Mouse (Mus musculus): Measurements from ENCODE around the gene Card14. TPM values are rescaled to one million over a fixed set of nuclear protein-coding genes. Genes with fewer than 3 reads are reported as not detected.

Card14 gene
- polyA plus RNA-seq, 1 experiment from 2014 or later, result 0.30 TPM

- DNase-seq (ENCODE audit: low spot score), result no peak
- Histone ChIP-seq H3K4me1 (peaks cover 30% of the 10 kb centered on the region), H3K27ac (no peak overlapping the region), H3K4me3 (no peak overlapping the region), H3K36me3 (no peaks in the 10 kb centered on the region), H3K9me3 (replicated peaks) (no peaks in the 10 kb centered on the region), H3K27me3 (ENCODE audit: low read depth, poor library complexity, severe bottlenecking) (peaks cover 24% of the 10 kb centered on the region)
- 15% methylated on average over 10 of the region's 10 CpGs for WGBS
Observed at GRCm38 (mm10) chr11:119310621-119311020, 3.1 kb downstream of the Card14 start.

GRCm38 (mm10) chr11:119314252-119314936 is 6.8 kb downstream of the Card14 start:
- WGBS, result 79% methylated on average over 17 of the region's 17 CpGs
- H3K4me1 ChIP-seq, result peaks cover 10% of the 10 kb centered on the region; the same call in 1 of the 2 replicates
- H3K4me3 ChIP-seq, result no peak overlapping the region
- H3K9me3 ChIP-seq (replicated peaks), result no peaks in the 10 kb centered on the region
- H3K27ac ChIP-seq, result no peak overlapping the region
- peaks cover 20% of the 10 kb centered on the region for H3K27me3 ChIP-seq (ENCODE audit: low read depth, poor library complexity, severe bottlenecking)
- no peaks in the 10 kb centered on the region for H3K36me3 ChIP-seq
- no peak for DNase-seq (ENCODE audit: low spot score)

GRCm38 (mm10) chr11:119316720-119317119 is 9.2 kb downstream of the Card14 start:
- H3K4me3 ChIP-seq, result no peak overlapping the region
- no peaks in the 10 kb centered on the region for H3K36me3 ChIP-seq
- H3K27me3 ChIP-seq (ENCODE audit: low read depth, poor library complexity, severe bottlenecking), result 0 out of 2 replicates have a peak, but pooled peaks cover 4% of the 10 kb centered on the region
- no peak for DNase-seq (ENCODE audit: low spot score)
- WGBS, result 78% methylated on average over 4 of the region's 4 CpGs
- H3K9me3 ChIP-seq (replicated peaks), result no peaks in the 10 kb centered on the region
- 0 out of 2 replicates have a peak, but pooled peaks cover 6% of the 10 kb centered on the region for H3K4me1 ChIP-seq
- no peak overlapping the region for H3K27ac ChIP-seq

- Histone ChIP-seq H3K4me3 (no peak overlapping the region), H3K27ac (no peak overlapping the region), H3K36me3 (no peaks in the 10 kb centered on the region), H3K9me3 (replicated peaks) (no peaks in the 10 kb centered on the region; the same call in 1 of the 2 replicates), H3K4me1 (no peaks in the 10 kb centered on the region), H3K27me3 (ENCODE audit: low read depth, poor library complexity, severe bottlenecking) (peaks cover 7% of the 10 kb centered on the region; the same call in 1 of the 2 replicates)
- 82% methylated on average over 13 of the region's 13 CpGs for WGBS
- no peak for DNase-seq (ENCODE audit: low spot score)
Observed at GRCm38 (mm10) chr11:119322521-119322920, 15.0 kb downstream of the Card14 start.

GRCm38 (mm10) chr11:119325068-119325467 is 17.5 kb downstream of the Card14 start:
- H3K36me3 ChIP-seq, result no peaks in the 10 kb centered on the region
- peaks cover 7% of the 10 kb centered on the region; the same call in 1 of the 2 replicates for H3K27me3 ChIP-seq (ENCODE audit: low read depth, poor library complexity, severe bottlenecking)
- H3K4me1 ChIP-seq, result 0 out of 2 replicates have a peak, but pooled peaks cover 2% of the 10 kb centered on the region
- no peak for DNase-seq (ENCODE audit: low spot score)
- no peak overlapping the region for H3K27ac ChIP-seq
- 84% methylated on average over 1 of the region's 1 CpGs for WGBS
- no peak overlapping the region for H3K4me3 ChIP-seq
- no peaks in the 10 kb centered on the region; the same call in 1 of the 2 replicates for H3K9me3 ChIP-seq (replicated peaks)

GRCm38 (mm10) chr11:119330592-119330991 is 23.0 kb downstream of the Card14 start:
- 63% methylated on average over 4 of the region's 4 CpGs for WGBS

GRCm38 (mm10) chr11:119331970-119332369 is 24.4 kb downstream of the Card14 start:
- Histone ChIP-seq H3K9me3 (replicated peaks) (no peaks in the 10 kb centered on the region), H3K27ac (no peak overlapping the region), H3K4me1 (peaks cover 5% of the 10 kb centered on the region; the same call in 1 of the 2 replicates), H3K36me3 (no peaks in the 10 kb centered on the region), H3K4me3 (no peak overlapping the region), H3K27me3 (ENCODE audit: low read depth, poor library complexity, severe bottlenecking) (peaks cover 21% of the 10 kb centered on the region)
- WGBS, result 45% methylated on average over 3 of the region's 3 CpGs
- DNase-seq (ENCODE audit: low spot score), result no peak

More at GRCm38 (mm10) chr11:119330592-119330991, 23.0 kb downstream of the Card14 start:
- H3K36me3 ChIP-seq, result no peaks in the 10 kb centered on the region
- no peaks in the 10 kb centered on the region for H3K9me3 ChIP-seq (replicated peaks)
- no peak overlapping the region for H3K4me3 ChIP-seq
- H3K27me3 ChIP-seq (ENCODE audit: low read depth, poor library complexity, severe bottlenecking), result peaks cover 21% of the 10 kb centered on the region
- H3K4me1 ChIP-seq, result peaks cover 5% of the 10 kb centered on the region; the same call in 1 of the 2 replicates
- no peak for DNase-seq (ENCODE audit: low spot score)
- no peak overlapping the region for H3K27ac ChIP-seq

- no peak overlapping the region for H3K4me3 ChIP-seq
- H3K4me1 ChIP-seq, result peaks cover 5% of the 10 kb centered on the region; the same call in 1 of the 2 replicates
- H3K9me3 ChIP-seq (replicated peaks), result no peaks in the 10 kb centered on the region
- no peak for DNase-seq (ENCODE audit: low spot score)
- H3K36me3 ChIP-seq, result no peaks in the 10 kb centered on the region
- peaks cover 5% of the 10 kb centered on the region for H3K27me3 ChIP-seq (ENCODE audit: low read depth, poor library complexity, severe bottlenecking)
- WGBS, result 88% methylated on average over 10 of the region's 10 CpGs
- no peak overlapping the region for H3K27ac ChIP-seq
Observed at GRCm38 (mm10) chr11:119338271-119339059, 30.9 kb downstream of the Card14 start.

GRCm38 (mm10) chr11:119339179-119339578 is 31.6 kb downstream of the Card14 start:
- Histone ChIP-seq H3K4me3 (no peak overlapping the region), H3K27ac (0 out of 2 replicates have a peak overlapping the region, but pooled peaks have one; percentile 16), H3K9me3 (replicated peaks) (no peaks in the 10 kb centered on the region), H3K27me3 (ENCODE audit: low read depth, poor library complexity, severe bottlenecking) (no peaks in the 10 kb centered on the region; the same call in 1 of the 2 replicates), H3K36me3 (no peaks in the 10 kb centered on the region), H3K4me1 (peaks cover 5% of the 10 kb centered on the region; the same call in 1 of the 2 replicates)
- DNase-seq (ENCODE audit: low spot score), result no peak
- 49% methylated on average over 5 of the region's 5 CpGs for WGBS

GRCm38 (mm10) chr11:119339637-119340036 is 32.1 kb downstream of the Card14 start:
- DNase-seq (ENCODE audit: low spot score), result peak; percentile 84
- H3K27ac ChIP-seq, result 0 out of 2 replicates have a peak overlapping the region, but pooled peaks have one; percentile 16
- H3K4me3 ChIP-seq, result no peak overlapping the region
- WGBS, result 11% methylated on average over 5 of the region's 5 CpGs
- no peaks in the 10 kb centered on the region for H3K9me3 ChIP-seq (replicated peaks)
- H3K27me3 ChIP-seq (ENCODE audit: low read depth, poor library complexity, severe bottlenecking), result no peaks in the 10 kb centered on the region; the same call in 1 of the 2 replicates
- peaks cover 5% of the 10 kb centered on the region; the same call in 1 of the 2 replicates for H3K4me1 ChIP-seq
- no peaks in the 10 kb centered on the region for H3K36me3 ChIP-seq

GRCm38 (mm10) chr11:119344178-119344577 is 36.6 kb downstream of the Card14 start:
- H3K4me1 ChIP-seq, result peaks cover 3% of the 10 kb centered on the region; the same call in 1 of the 2 replicates
- H3K4me3 ChIP-seq, result no peak overlapping the region
- H3K9me3 ChIP-seq (replicated peaks), result no peaks in the 10 kb centered on the region
- no peak for DNase-seq (ENCODE audit: low spot score)
- peaks cover 19% of the 10 kb centered on the region for H3K36me3 ChIP-seq
- H3K27me3 ChIP-seq (ENCODE audit: low read depth, poor library complexity, severe bottlenecking), result no peaks in the 10 kb centered on the region
- H3K27ac ChIP-seq, result no peak overlapping the region
- 92% methylated on average over 8 of the region's 8 CpGs for WGBS

- 73% methylated on average over 6 of the region's 6 CpGs for WGBS
- H3K4me1 ChIP-seq, result no peaks in the 10 kb centered on the region
- peaks cover 19% of the 10 kb centered on the region for H3K36me3 ChIP-seq
- no peak overlapping the region for H3K4me3 ChIP-seq
- no peak for DNase-seq (ENCODE audit: low spot score)
- no peaks in the 10 kb centered on the region for H3K27me3 ChIP-seq (ENCODE audit: low read depth, poor library complexity, severe bottlenecking)
- no peak overlapping the region for H3K27ac ChIP-seq
- H3K9me3 ChIP-seq (replicated peaks), result no peaks in the 10 kb centered on the region
Observed at GRCm38 (mm10) chr11:119344865-119345264, 37.3 kb downstream of the Card14 start.

- Histone ChIP-seq H3K4me1 (no peaks in the 10 kb centered on the region), H3K27me3 (ENCODE audit: low read depth, poor library complexity, severe bottlenecking) (no peaks in the 10 kb centered on the region), H3K9me3 (replicated peaks) (no peaks in the 10 kb centered on the region), H3K36me3 (peaks cover 24% of the 10 kb centered on the region), H3K4me3 (no peak overlapping the region), H3K27ac (no peak overlapping the region)
- no peak for DNase-seq (ENCODE audit: low spot score)
- WGBS, result 94% methylated on average over 4 of the region's 4 CpGs
Observed at GRCm38 (mm10) chr11:119347125-119347524, 39.6 kb downstream of the Card14 start.

Data from limb, embryonic 10.5 days (tissue).